Mouse (Mus musculus) lung, adult 18-20 months (tissue): ENCODE data around the gene Olfr410.

Experiments
- DNase-seq, 2 experiments: peaks; one replicate each; pipeline ENCODE4 v3.0.0; 2022; ENCODE audit warnings: mixed read lengths in 2 of 2

Gene Olfr410

GRCm38 (mm10) chr11:74337931-74338330, at the start of gene Olfr410:
Olfr410 (minus strand) TSS chr11:74338031.
- DNase-seq = no peak

- DNase-seq = no peak
Measured at GRCm38 (mm10) chr11:74387203-74387602, 49.4 kb upstream of the Olfr410 start.

- peak in 1 of 2 experiments; percentile 14 for DNase-seq
Measured at GRCm38 (mm10) chr11:74385674-74386073, 47.8 kb upstream of the Olfr410 start.

GRCm38 (mm10) chr11:74379166-74379873, 41.5 kb upstream of the Olfr410 start:
- DNase-seq = no peak

- DNase-seq = peak in 1 of 2 experiments; percentile 27
Measured at GRCm38 (mm10) chr11:74376847-74377246, 39.0 kb upstream of the Olfr410 start.

GRCm38 (mm10) chr11:74371393-74372100, 33.7 kb upstream of the Olfr410 start:
- DNase-seq = peak; percentile 45 to 62

- no peak for DNase-seq
Measured at GRCm38 (mm10) chr11:74361769-74362168, 23.9 kb upstream of the Olfr410 start, which contains the start of gene Olfr412. Olfr412 (plus strand) TSS chr11:74362069.

- no peak for DNase-seq
Measured at GRCm38 (mm10) chr11:74352550-74352949, 14.7 kb upstream of the Olfr410 start, which contains the start of gene Olfr411. Olfr411 (minus strand) TSS chr11:74352650.

GRCm38 (mm10) chr11:74328781-74329180, 9.1 kb downstream of the Olfr410 start:
- no peak for DNase-seq

GRCm38 (mm10) chr11:74326044-74326443, 11.8 kb downstream of the Olfr410 start:
- no peak for DNase-seq

GRCm38 (mm10) chr11:74287256-74287655, 50.6 kb downstream of the Olfr410 start:
- DNase-seq = no peak

- no peak for DNase-seq
Measured at GRCm38 (mm10) chr11:74283436-74283835, 54.4 kb downstream of the Olfr410 start, which contains the start of gene Olfr59. Olfr59 (plus strand) TSS chr11:74283736.
